Mouse (Mus musculus) lung, postnatal 25 days (tissue): ENCODE results near the gene Wee1.
"Not testable (repeated sequence)": the region's sequence is repeated elsewhere in the genome, so short reads cannot be mapped to it uniquely, and the experiment has no call there.

Source experiments
- DNase-seq: peaks from one replicate; pipeline ENCODE4 v3.0.0; 2022; ENCODE audit warnings: low spot score

Gene Wee1

DNA sequence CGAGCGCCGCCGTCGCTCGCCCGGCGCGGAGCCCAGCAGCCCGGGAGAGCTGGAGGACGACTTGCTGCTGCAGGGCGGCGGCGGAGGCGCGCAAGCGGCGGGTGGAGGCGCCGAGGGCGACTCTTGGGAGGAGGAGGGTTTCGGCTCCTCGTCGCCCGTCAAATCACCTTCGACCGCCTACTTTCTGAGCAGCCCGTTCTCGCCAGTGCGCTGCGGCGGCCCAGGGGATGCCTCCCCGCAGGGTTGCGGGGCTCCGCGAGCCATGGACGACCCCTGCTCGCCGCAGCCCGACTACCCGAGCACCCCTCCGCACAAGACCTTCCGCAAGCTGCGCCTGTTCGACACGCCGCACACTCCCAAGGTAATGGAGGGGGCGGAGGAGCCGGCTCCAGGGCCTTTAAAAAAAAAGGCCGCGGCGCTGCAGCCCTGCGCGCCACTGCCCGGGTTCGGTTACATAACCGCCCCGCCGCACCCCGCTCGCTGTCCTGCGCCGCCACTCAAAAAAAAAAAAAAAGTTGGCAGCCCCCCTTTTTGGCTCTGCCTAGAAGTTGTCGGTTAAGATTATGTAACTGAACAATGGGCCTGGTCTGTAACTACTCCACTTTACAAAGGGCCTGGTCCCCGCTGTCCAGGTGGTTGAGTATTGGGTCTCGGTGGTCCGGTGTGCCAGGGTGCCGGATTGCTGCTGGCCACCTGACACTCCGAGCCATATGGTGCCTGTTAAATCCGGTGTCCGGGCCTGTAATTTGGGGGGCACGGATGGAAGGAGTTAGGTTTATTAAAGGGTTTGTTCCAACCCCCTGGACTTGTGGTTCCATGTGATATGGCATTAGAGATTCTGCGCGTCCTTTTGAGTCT is 948 bp downstream of the Wee1 start:
- DNase-seq, result peak; percentile 90

- peak; percentile 72 for DNase-seq
Observed at GRCm38 (mm10) chr7:110123844-110124555, 2.2 kb downstream of the Wee1 start.

DNA sequence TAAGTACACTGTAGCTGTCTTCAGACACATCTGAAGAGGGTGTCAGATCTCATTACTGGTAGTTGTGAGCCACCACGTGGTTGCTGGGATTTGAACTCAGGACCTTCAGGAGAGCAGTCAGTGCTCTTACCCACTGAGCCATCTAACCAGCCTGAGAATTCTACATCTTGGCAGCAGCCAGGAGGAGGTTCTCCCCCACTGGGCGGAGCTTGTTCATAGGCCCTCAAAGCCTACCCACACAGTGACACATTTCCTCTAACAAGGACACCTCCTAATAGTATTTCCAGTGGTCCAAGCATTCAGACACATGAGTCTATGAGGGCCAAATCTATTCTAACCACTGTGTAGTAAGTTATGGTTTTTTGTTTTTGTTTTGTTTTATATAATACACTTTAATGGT is 6.7 kb downstream of the Wee1 start:
- no peak for DNase-seq

GRCm38 (mm10) chr7:110132272-110132671 is 10.4 kb downstream of the Wee1 start:
- DNase-seq, result not testable (repeated sequence)

GRCm38 (mm10) chr7:110133988-110134387 is 12.1 kb downstream of the Wee1 start:
- no peak for DNase-seq

- no peak for DNase-seq
Observed at GRCm38 (mm10) chr7:110138538-110138937, 16.7 kb downstream of the Wee1 start.

DNA sequence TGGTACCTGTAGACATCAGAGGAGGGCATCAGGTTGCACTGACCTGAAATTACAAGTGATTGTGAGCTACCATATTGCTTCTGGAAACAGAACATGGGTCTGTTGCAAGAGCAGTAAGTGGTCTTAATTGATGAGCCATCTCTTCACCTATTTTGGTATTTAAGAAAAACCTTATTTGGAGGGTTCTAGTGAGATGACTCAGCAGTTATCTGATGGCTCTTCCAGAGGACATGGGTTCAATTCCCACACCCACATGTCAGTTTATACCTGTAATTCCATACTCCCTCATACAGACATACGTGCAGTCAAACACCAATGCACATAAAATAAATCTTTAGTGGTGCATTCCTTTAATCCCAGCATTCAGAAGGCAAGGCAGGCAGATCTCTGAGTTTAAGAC is 22.0 kb downstream of the Wee1 start:
- DNase-seq, result no peak

DNA sequence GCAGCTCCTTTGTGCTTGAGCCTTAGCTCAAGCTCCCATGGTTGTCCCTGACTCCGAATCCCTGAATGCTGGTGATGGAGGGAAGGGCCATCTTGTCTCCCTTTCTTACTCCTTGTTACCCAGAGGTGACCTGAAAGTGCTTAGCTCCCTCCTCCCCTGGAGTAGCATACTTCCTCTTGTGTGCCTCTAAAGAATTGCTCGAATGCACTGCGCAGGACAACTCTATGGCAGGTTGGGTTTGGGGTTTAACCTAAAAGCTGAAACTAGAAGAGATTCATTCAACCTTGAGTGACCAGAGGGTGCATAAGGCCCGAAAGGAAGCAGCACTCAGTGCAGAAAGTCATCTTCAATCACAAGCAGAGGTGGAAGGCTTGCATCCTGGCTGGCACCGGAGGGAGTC is 31.0 kb downstream of the Wee1 start:
- DNase-seq, result no peak

DNA sequence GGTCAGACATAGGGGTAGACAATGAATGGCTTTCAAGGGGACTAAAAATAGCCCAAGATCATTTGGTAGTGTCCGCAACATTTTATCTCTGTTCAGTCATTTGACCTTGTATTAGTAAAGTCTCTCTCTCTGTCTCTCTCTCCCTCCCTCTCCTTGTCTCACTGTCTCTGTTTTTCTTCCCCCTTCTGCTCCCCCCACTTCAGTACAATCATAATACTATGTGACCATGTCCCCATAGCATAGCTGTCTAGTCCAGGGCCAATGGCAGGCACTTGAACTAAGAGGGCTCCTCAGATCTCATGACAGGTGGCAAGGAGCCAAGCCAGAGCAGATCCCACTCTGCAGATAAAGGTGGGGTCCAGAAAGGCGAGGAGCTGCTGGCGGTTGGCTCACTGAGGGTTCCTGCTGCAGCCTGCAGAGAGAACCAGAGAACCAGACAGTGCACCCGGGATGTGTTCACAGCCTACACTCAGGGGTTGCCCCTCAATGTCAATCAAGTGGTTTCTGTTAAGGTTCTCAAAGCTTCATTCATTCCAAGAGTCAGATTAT is 34.9 kb downstream of the Wee1 start:
- no peak for DNase-seq

- peak; percentile 34 for DNase-seq
Observed at GRCm38 (mm10) chr7:110157261-110157910, 35.5 kb downstream of the Wee1 start.

DNA sequence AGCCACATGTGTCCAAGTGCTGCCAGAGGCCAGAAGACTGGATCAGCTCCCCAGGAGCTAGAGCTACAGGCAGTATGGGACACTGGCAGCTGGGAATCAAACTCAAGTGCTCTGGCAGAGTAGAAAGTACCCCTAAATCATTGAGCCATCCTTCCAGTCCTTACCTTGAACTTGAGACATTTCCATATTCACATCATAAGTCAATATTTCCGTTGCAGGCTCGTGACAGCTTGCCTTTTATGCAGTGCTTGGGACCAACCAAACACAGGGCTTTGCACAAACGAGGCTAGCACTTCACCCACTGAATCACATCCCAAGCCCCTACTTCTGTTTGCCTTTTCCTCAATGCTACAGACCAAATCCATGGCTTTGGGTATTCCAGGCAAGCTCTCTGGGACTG is 36.2 kb downstream of the Wee1 start:
- no peak for DNase-seq

DNA sequence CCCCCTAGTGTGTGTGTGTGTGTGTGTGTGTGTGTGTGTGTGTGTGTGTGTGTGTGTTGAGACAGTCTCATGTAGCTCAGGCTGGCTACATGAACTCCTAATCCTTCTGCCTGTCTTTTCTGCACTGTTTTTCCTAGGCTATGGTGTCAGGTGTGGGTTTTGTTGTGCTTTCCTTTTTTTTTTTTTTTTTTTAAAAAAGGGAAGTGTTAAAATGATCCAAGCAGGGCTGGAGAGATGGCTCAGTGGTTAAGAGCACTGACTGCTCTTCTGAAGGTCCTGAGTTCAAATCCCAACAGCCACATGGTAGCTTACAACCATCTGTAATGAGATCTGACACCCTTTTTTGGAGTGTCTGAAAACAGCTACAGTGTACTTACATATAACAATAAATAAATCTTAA is 38.3 kb downstream of the Wee1 start:
- DNase-seq, result not testable (repeated sequence)

GRCm38 (mm10) chr7:110160601-110161000 is 38.8 kb downstream of the Wee1 start:
- DNase-seq, result no peak

DNA sequence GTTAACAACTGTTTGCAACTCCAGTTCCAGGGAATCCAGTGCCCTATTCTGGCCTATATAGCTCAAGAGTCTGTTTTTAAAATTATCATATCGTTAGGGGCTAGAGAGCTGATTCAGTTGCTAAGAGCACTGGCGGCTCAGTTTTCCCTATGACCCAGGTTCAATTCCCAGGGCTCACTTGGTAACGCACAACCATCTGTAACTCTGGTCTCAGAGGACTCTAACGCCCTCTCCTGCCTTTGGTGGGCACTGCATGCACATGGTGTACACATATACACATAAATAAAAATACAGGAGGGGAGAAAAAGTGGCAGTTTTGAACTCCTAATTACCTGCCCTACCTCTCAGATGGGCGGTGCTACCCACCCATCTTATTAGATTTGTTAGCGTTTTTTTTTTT is 41.2 kb downstream of the Wee1 start:
- DNase-seq, result no peak

- peak; percentile 94 for DNase-seq
Observed at GRCm38 (mm10) chr7:110164103-110164681, 42.3 kb downstream of the Wee1 start.

- peak; percentile 95 for DNase-seq
Observed at GRCm38 (mm10) chr7:110164712-110165122, 42.9 kb downstream of the Wee1 start.

GRCm38 (mm10) chr7:110166233-110166632 is 44.4 kb downstream of the Wee1 start:
- peak; percentile 35 for DNase-seq

GRCm38 (mm10) chr7:110179208-110179607 is 57.4 kb downstream of the Wee1 start:
- DNase-seq, result no peak

GRCm38 (mm10) chr7:110180613-110181012 is 58.8 kb downstream of the Wee1 start:
- DNase-seq, result no peak

- no peak for DNase-seq
Observed at GRCm38 (mm10) chr7:110181446-110181845, 59.6 kb downstream of the Wee1 start.

- no peak for DNase-seq
Observed at GRCm38 (mm10) chr7:110184608-110185007, 62.8 kb downstream of the Wee1 start.

- peak; percentile 35 for DNase-seq
Observed at GRCm38 (mm10) chr7:110189951-110190350, 68.1 kb downstream of the Wee1 start.
